Mouse (Mus musculus): ENCODE data around the gene Cacna1g.
"Not testable (repeated sequence)": the region's sequence is repeated elsewhere in the genome, so short reads cannot be mapped to it uniquely, and the experiment has no call there.

Cacna1g gene

GRCm38 (mm10) chr11:94402029-94402428 is 72.0 kb downstream of the Cacna1g start:
- DNase-seq, result not testable (repeated sequence)

DNA sequence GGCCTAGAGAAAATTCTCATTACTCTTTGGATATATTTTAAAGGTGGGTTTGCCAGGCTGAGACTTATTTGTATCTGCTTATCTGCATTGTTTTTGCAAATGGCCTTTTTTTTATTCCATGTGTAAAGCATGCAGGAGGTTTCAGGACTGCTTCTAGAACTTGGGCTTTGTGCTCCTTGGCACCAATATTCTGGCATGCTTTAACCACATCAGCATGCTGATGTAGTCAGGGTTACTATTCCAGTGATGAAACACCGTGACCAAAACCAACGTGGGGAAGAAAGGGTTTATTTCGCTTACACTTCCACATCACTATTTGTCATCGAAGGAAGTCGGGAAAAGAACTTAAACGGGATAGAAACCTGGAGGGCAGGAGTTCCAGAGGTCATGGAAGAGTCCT is 73.0 kb downstream of the Cacna1g start:
- no peak for DNase-seq

- no peak for DNase-seq
Measured at GRCm38 (mm10) chr11:94394107-94394506, 79.9 kb downstream of the Cacna1g start.

DNA sequence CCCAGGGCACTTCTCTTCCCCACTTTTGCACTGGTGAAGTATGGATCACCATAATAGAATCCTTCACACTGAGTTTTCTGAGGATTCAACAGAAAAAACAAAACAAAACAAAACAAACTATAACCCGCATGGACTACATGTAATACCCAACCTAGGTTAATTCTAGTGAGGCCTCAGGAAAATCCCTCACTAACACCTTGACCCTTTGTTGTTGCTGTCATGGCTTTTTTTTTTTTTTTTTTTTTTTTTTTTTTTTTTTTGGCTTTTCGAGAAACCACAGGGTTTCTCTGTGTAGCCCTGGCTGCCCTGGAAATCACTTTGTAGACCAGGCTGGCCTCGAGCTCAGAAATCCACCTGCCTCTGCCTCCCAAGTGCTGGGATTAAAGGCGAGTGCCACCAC is 80.5 kb downstream of the Cacna1g start:
- not testable (repeated sequence) for DNase-seq

- peak; percentile 30 for DNase-seq
Measured at GRCm38 (mm10) chr11:94392672-94393109, 81.3 kb downstream of the Cacna1g start, which contains the start of gene Abcc3. Gene Abcc3, minus strand, starts transcription at chr11:94392997.

DNA sequence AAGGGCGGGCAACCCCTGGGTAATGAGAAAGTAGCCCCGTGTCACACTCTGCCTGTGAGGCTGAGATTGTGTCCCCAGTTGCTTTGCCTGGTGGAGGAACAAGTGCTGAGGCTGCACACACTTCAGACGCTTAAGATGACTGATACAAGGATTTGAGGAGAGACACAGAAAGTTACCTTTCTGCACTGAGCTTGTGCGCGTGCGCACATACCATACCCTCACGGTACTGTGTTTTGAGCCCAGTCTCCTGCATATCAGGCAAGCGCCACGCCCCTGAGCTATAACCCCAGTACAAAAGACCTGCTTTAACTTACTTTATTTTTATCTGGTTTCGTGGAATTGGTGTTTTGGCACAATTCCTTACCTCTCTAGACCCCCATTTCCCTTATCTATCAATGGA is 82.3 kb downstream of the Cacna1g start:
- DNase-seq, result no peak

DNA sequence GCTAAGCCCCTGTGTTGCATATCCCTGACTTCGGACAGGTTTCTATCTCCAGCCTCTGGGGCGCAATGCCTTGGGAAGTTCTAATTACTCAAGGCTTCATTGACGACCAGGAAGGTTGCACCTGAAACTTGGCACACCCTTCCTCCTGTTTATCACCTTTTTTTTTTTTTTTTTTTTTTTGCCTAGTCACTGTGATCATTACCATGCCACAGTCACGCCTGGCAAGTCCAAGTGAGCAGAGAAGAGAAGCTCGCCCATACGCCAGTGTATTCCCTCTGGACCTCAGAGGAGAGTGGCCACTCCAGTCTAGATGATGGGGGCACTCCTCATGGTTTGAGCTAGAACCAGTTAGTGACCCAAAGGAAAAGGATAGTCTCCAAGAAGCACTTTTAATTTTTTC is 83.2 kb downstream of the Cacna1g start:
- DNase-seq, result no peak

DNA sequence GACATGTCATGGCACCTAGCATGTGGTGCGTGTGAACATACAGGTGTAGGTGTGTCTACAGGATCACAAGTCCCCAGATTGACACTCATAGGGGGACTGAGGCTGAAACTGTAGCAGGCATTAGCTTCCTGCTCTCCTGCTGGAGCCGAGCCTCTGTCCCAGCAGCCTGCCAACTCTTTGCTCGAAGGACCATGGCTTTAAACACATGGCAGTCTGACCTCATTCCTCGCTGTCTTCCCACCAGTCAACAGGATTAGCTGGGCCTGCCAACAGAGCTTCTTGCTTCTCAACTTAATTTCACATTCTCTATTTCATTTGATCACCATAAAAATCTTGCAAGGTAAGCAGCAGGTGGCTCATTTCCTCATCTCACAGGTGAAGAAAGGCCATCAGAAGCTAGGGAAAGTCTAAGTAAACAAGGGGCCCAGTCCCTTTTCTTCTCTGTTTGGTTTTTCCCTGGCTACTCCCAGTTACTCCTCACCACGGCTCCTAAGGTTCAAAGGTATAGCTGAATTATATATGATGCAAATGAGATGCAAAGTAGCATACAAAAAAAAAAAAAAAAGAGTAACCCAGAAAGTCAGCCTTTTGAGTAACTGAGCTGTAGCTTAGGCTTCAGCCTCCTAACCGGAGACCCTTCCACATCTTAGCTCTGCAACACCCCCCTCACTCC is 84.1 kb downstream of the Cacna1g start:
- no peak for DNase-seq

GRCm38 (mm10) chr11:94389021-94389420 is 85.0 kb downstream of the Cacna1g start:
- DNase-seq, result no peak

GRCm38 (mm10) chr11:94387756-94388155 is 86.2 kb downstream of the Cacna1g start:
- DNase-seq, result no peak

DNA sequence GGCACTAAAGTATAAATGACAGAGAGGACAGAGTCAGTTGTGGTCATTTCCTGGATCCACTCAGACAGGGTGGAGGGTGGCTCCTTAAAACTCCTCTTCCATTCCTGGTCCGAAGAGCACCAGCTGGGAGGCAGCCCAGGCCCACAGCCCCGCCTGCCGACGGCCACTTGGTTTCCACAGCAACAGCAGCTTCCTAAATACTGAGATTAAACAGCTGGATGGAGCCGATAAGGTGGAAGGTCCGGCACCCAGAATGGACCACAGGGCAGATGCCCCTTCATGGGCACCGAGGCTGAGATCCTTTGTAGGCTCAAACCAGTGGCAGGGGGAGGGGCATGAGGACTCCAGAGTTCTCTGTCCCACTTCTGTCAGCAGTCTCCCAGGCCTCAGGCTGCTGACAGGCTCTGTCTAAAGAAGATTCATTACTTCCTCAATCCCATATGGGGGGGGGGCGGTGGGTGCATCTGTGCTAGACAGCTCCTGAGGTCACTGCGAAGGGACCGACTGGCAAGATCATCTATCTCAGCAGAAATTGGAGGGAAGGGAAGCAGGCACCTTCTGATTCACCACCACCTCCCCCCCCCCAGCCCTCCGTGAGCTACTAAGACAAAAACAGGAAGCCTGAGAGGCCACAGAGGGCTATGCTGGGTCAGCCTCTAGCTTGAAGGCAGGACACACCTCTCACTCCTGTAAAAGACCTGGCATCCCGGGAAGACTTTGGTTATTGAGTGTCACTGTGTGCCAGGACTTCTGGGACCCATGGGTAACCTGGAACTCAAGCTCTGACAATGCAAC is 87.8 kb downstream of the Cacna1g start:
- peak; percentile 67 for DNase-seq

DNA sequence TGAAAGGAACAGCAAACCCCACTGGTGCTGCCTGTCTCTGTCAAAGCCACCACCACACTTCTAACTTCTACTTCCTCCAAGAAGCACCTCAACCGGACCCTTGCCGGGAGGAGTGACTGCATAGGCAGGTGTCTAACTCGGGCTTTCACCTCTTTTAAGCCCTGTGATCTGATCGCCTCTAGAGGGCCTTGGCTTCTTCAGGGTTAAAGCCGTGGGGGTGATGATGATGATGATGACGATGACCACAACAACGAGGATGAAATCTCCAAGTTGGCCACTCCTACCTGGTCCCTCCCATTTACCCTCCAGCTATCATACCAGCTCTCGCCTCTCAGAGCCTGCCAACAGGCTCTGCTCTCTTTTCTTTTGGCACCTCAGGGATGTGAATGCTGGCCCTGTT is 94.3 kb downstream of the Cacna1g start:
- no peak for DNase-seq

- no peak for DNase-seq
Measured at GRCm38 (mm10) chr11:94379061-94379460, 94.9 kb downstream of the Cacna1g start.

GRCm38 (mm10) chr11:94374276-94374948 is 99.6 kb downstream of the Cacna1g start:
- DNase-seq, result no peak

DNA sequence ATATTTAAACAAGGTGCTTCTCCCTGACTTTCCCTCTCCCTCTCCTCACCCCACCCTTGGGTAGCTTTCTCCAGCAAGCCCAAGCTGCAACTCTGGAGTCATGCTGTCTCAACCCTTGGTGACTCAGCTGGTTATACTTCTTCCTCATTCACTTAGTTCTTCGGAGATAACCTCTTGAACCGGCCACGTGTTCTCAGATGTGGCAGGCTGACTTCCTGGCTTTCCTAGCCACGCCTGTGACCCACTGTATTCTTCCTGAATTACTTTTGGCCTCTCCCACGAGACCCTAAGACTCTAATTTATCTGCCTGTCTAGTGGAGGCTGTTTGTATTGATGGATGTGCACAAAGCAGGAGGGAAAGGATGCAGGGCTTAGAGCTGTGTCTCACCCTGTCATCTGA is 103.2 kb downstream of the Cacna1g start:
- peak; percentile 15 for DNase-seq

DNA sequence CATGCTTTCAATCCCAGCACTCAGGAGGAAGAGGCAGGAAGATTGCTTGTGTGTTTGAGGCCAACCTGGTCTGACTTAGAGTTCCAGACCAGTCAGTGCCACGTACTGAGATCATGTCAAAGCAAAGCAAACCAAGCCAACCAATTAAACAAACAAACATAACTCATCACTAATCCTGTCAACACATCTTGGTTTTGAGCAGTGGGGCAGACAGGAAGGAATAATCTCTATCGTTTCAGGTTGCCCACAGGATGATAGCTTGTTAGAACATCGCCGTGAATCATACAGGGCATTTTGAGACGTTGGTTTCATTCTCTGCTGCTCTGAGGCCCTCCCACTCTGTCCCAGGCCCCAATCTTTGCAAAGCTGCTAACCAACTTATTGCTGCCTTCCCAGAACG is 104.0 kb downstream of the Cacna1g start:
- no peak for DNase-seq

DNA sequence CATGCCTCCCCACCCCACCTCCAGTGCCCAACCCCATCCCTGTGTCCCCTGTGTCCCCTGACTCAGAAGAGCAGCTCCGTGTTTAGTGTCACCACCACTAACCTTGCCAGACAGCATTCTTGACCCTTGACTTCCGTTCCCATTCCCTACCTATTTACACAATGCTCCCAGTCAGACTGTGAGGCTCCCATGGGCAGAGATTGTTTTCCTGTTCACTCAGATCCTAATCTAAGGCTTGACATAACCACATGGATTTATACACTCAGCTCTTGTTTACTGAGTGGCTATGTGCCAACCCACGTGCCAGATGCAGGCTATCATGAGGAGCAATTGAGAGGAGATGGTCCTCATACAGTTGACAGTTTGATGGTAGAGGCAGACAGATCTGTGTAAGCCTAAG is 108.7 kb downstream of the Cacna1g start:
- no peak for DNase-seq

- no peak for DNase-seq
Measured at GRCm38 (mm10) chr11:94363690-94364089, 110.3 kb downstream of the Cacna1g start.

DNA sequence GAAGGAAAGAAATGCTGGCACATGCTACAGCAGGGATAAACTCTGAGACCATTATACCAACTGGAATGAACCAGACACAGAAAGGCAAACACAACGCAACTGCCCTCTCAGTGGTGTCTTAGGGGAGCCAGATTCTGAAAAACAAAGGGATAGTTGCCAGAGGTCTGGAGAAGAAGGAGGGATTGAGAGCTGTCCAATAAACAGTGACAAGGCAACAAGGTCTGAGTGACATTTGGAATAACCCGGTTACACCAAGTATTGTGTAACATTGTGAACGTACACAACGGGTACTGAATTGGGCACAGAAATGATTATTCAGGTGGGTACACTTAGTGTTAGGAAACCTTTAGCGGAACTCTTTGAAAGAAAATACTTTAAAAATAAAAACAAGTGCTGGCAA is 111.9 kb downstream of the Cacna1g start:
- DNase-seq, result no peak

- DNase-seq, result no peak
Measured at GRCm38 (mm10) chr11:94361166-94361870, 112.7 kb downstream of the Cacna1g start.

DNA sequence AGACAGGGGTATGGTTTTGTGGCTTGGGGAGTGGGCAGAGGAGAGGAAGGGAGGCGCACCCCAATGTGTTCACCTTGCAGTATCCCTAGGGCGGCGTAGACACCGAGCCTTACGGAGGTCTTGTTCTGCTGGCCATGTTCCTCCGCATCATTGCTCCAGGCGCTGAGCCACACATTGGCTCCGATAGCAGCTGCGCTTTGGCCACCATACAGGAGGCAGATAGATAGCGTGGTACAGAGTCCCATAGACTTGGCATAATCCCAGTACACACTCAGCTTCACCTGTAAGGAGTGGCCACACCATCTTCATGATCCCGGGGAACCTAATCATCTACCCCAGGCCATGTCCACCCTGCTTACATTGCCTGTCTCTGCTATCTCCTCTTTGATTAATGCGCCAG is 114.8 kb downstream of the Cacna1g start:
- DNase-seq, result no peak

Measured in embryo, embryonic 11 days (tissue).